16 mouse cellular contexts compared by ENCODE assay signal in the genomic region with DNA sequence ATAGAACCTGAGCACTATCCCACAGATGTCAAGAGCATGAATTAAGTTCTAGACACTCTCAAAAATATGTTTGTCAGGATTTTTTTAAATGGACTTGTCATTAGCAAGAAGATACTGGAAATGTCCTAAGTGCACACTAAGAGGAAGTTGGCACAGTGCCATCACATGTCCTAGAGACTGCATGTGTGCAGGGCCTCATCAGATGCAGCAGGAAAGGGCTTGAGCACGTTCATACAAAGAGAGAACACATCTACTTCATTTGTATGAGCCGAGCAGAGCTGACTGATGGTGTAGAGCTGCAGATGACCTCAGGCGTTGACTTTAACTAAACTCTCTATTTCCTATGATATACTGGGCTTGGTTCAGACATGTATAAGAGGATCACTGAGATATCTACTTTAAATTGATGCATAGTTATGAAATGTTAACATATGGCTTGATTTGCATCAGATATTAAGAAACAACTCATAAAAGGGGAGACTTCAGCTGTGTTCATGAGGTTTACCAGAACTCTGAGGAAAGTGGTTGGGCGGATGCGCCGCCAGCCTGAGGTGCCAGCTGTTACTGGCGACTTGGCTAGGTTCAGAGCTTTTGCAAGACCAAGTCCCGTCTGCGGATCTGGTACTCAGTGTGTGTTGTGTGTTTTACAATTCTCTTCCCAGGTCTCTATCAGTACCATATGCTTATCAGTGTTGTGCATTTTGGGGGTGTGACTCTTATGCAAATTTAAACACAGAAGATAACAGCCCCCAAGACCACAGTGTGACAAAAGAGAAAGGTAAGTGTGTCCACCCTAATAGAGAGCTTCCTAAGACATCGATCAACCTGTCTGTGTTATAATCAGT. TPM values are rescaled to one million over a fixed set of nuclear protein-coding genes. Genes with fewer than 3 reads are reported as not detected.
A peak's percentile ranks its signal among the peaks of the same experiment; 100 is the strongest.
DNase-seq lines count a peak whose midpoint lies in the region; ATAC-seq lines count a peak whose summit lies in the region.
"Had no signal": no experiment of that assay in that cellular context is flagged by ENCODE, and none has a peak within 500 bp of the region (broad histone marks: within the 10 kb centered on the region; RNA-seq: fewer than 3 reads in every experiment).

No protein-coding gene starts in this region.

- H3K27ac ChIP-seq in midbrain, embryonic 14.5 days (replicated peaks; ENCODE audit: low read depth, low read length) = no peak overlapping the region
- H3K27ac ChIP-seq: forebrain, embryonic 13.5 days; hindbrain, embryonic 10.5 days; limb, embryonic 12.5 days; midbrain, embryonic 10.5 days had no signal

- WGBS in midbrain, embryonic 14.5 days = 95% methylated on average over 10 of the region's 10 CpGs

- ATAC-seq in megakaryocyte progenitor cell, adult 5-6 weeks (replicated peaks; ENCODE audit: poor library complexity) = peak; percentile 75
- ATAC-seq in cerebellum, adult (ENCODE audit: insufficient number of reproducible peaks, low FRiP score, low TSS enrichment) = no peak
- ATAC-seq in midbrain, embryonic 14.5 days (ENCODE audit: low FRiP score, low TSS enrichment) = no peak
- ATAC-seq: forebrain, embryonic 13.5 days; inflammation-experienced regulatory T-cells, adult 6 months; Patski had no signal

- H3K4me3 ChIP-seq in erythroblast, embryonic 14.5 days (replicated peaks) = peak overlapping the region; percentile 21
- no peak overlapping the region for H3K4me3 ChIP-seq in midbrain, embryonic 14.5 days (replicated peaks; ENCODE audit: low read depth, low read length)
- H3K4me3 ChIP-seq: forebrain, embryonic 13.5 days; hindbrain, embryonic 10.5 days; limb, embryonic 12.5 days; midbrain, embryonic 10.5 days had no signal

- peak; percentile 8 for DNase-seq in lung, postnatal 14 days
- no peak for DNase-seq in lung, postnatal 10 days
- DNase-seq in liver (peak; percentile 53), MN1 (ENCODE audit: low spot score) (no peak)
- no peak for DNase-seq in midbrain, embryonic 14.5 days
- DNase-seq: cerebellum, adult 2 months; kidney, postnatal 14 days had no signal

- H3K9me3 ChIP-seq in erythroblast, embryonic 14.5 days (ENCODE audit: control insufficient read depth, low read length) = no peaks in the 10 kb centered on the region
- no peaks in the 10 kb centered on the region for H3K9me3 ChIP-seq in midbrain, embryonic 14.5 days (ENCODE audit: control insufficient read depth, low read length)
- H3K9me3 ChIP-seq: forebrain, embryonic 13.5 days; hindbrain, embryonic 10.5 days; limb, embryonic 12.5 days; midbrain, embryonic 10.5 days had no signal

- peaks cover 47% of the 10 kb centered on the region for H3K36me3 ChIP-seq in erythroblast, embryonic 14.5 days (ENCODE audit: control insufficient read depth)
- H3K36me3 ChIP-seq in midbrain, embryonic 14.5 days (ENCODE audit: control insufficient read depth, insufficient read depth, low read length) = peaks cover 27% of the 10 kb centered on the region

- H3K4me1 ChIP-seq in erythroblast, embryonic 14.5 days (ENCODE audit: control insufficient read depth) = peaks cover 48% of the 10 kb centered on the region
- H3K4me1 ChIP-seq in midbrain, embryonic 14.5 days (ENCODE audit: control insufficient read depth, insufficient read depth, low read length) = no peaks in the 10 kb centered on the region
- H3K4me1 ChIP-seq: forebrain, embryonic 13.5 days; hindbrain, embryonic 10.5 days; limb, embryonic 12.5 days; midbrain, embryonic 10.5 days had no signal

- H3K9ac ChIP-seq in midbrain, embryonic 14.5 days (replicated peaks; ENCODE audit: low read length) = no peak overlapping the region
- H3K9ac ChIP-seq: forebrain, embryonic 13.5 days; limb, embryonic 12.5 days had no signal

- H3K27me3 ChIP-seq in erythroblast, embryonic 14.5 days (ENCODE audit: control insufficient read depth) = no peaks in the 10 kb centered on the region
- no peaks in the 10 kb centered on the region for H3K27me3 ChIP-seq in midbrain, embryonic 14.5 days (ENCODE audit: control insufficient read depth, insufficient read depth, low read length)
- H3K27me3 ChIP-seq: forebrain, embryonic 13.5 days; limb, embryonic 12.5 days; Patski had no signal

- H3K4me2 ChIP-seq in midbrain, embryonic 14.5 days (ENCODE audit: low read length) = no peak overlapping the region
- H3K4me2 ChIP-seq: forebrain, embryonic 13.5 days; limb, embryonic 12.5 days had no signal

RNA-seq across cellular contexts. Expression of a gene that starts 10.0 kb away (rescaled TPM):
- 7.4 and 10.2 TPM in 2 replicates for polyA plus RNA-seq in erythroblast, embryonic 14.5 days (2012)
- 56.3 and 65.9 TPM in 2 replicates for total RNA-seq in megakaryocyte progenitor cell, adult 5-6 weeks (2015)
- 42.6 and 56.5 TPM in 2 replicates for total RNA-seq in megakaryocyte progenitor cell, adult 5-6 weeks (2017)
- 30.1 and 31.8 TPM in 2 replicates for polyA plus RNA-seq in midbrain, embryonic 14.5 days (2014; fragmentation: Nextera tagmentation; extraction: Ambion mirVana)

Comparison
In these comparisons a context has a peak if more than half of its experiments do, and no peak if none do; other contexts are left out.
1. DNase-seq: peak in lung, postnatal 14 days (single experiment) and liver (single experiment); none in lung, postnatal 10 days (single experiment), MN1 (single experiment) and midbrain, embryonic 14.5 days (single experiment).